Mouse (Mus musculus) inflammation-experienced regulatory T-cells (primary cell): ENCODE results near the gene Ces2h. TPM values are rescaled to one million over a fixed set of nuclear protein-coding genes. Genes with fewer than 3 reads are reported as not detected.

Source experiments
- polyA plus RNA-seq, 2 experiments: library from polyadenylated mRNA; unstranded; fragments of 100-300 nt; shearing (Covaris generic); gene quantifications; one replicate each; pipeline ENCODE4 v1.2.1; 2017

The Ces2h gene
- polyA plus RNA-seq: not detected

DNA sequence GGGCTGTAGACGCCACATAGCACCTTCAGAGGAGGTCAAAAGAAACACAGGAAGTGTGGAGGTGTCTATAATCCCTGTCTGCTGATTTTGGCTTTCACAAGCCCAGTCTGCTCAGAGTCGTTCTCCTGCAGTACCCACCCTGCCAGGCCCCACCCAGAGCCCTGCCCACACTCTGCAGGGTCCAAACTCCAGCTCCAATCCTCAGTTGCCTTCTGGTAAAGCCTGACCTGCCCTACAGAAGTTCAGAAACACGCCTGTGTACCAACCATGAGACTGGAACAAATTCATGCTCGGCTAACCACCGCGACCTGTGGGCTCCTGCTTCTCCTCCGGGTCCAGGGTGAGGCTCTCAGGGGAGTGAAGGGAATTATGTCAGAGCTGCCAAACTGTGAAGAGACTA, at the start of gene Ces2h:
Ces2h (plus strand) TSS at position 268 of the 400 bp plus-strand sequence.

DNA sequence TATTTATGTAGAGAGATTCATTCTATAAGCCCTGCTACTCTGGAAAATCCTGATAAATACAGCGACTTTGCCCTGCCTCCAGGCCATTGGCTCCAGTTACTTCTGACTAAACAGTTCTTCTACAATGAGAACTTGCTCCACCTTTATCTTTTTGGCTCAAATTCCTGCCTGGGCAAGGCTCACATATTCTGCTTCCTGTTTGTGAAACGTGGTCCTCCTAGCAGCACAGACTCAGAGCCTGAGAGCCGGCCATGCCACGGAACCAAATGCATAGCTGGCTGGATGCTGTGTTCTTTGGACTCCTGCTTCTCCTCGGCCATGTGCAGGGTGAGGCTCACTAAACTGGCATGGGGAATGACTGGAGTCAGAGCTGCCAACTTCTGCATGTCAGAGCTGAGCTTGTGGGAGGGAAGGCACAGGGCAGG, 39.1 kb upstream of the Ces2h start, which contains the start of gene Ces2g:
Ces2g (plus strand) TSS at position 182 of the 425 bp plus-strand sequence.

DNA sequence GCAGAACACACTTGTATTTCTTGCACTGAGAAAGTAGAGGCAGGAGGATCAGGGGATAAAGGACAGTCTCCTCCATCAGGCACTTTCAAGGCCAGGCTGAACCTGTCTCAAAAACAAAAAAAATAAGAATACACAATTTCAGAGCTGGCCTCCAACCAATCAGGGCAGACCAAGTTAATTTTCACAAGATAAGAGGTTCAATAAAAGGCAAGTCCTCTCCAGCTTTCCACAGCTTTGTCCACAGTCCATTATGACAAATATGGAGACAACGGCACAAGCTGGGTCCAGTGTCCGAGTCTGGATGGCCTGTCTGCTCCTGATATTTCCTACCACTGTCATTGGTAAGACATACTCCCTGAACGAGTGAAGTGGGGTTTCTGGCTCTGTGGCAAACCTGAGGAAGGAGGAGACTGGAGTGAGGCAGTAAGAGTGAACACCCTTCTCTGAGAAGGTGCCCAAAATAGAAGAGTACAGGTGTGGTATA, 47.8 kb downstream of the Ces2h start, which contains the start of gene Ces3a:
Ces3a (plus strand) TSS at position 231 of the 484 bp plus-strand sequence.

Other genes starting within 250 kb of the Ces2h start
- gene Ces2b, start 169.3 kb upstream of the Ces2h start, polyA plus RNA-seq: not detected
- 10 to 100 TPM; 14.5 to 37.2 TPM for gene Ces2c, start 153.8 kb upstream of the Ces2h start, polyA plus RNA-seq
- gene Ces2e, start 74.6 kb upstream of the Ces2h start, polyA plus RNA-seq: not detected
- gene Ces2f, start 53.5 kb upstream of the Ces2h start, polyA plus RNA-seq: under 1 TPM in 1 of 2 experiments, not detected in 1; 0.16 TPM
- 1 to 10 TPM in 1 of 2 experiments, not detected in 1; 1.6 TPM for gene Ces2g, start 39.1 kb upstream of the Ces2h start, polyA plus RNA-seq
- under 1 TPM in 1 of 2 experiments, not detected in 1; 0.36 TPM for gene Ces3a, start 47.7 kb downstream of the Ces2h start, polyA plus RNA-seq
- under 1 TPM; 0.12 to 0.49 TPM for gene Ces3b, start 82.9 kb downstream of the Ces2h start, polyA plus RNA-seq
- 1 to 10 TPM in 1 of 2 experiments, under 1 TPM in 1; 0.31 to 1.2 TPM for gene Ces4a, start 130.9 kb downstream of the Ces2h start, polyA plus RNA-seq
- gene Cbfb, start 169.8 kb downstream of the Ces2h start, polyA plus RNA-seq: 100 to 1,000 TPM; 106 to 136 TPM
- 10 to 100 TPM; 26.1 to 30.7 TPM for gene D230025D16Rik, start 224.3 kb downstream of the Ces2h start, polyA plus RNA-seq